Mouse (Mus musculus) right cerebral cortex, adult 2 months (tissue): ENCODE measurements around the gene Rangap1.

Source experiments
- DNase-seq, 2 experiments: peaks; one replicate each; pipeline ENCODE4 v3.0.0; 2021 to 2022; ENCODE audit warnings: low spot score in 2 of 2

The Rangap1 gene

DNA sequence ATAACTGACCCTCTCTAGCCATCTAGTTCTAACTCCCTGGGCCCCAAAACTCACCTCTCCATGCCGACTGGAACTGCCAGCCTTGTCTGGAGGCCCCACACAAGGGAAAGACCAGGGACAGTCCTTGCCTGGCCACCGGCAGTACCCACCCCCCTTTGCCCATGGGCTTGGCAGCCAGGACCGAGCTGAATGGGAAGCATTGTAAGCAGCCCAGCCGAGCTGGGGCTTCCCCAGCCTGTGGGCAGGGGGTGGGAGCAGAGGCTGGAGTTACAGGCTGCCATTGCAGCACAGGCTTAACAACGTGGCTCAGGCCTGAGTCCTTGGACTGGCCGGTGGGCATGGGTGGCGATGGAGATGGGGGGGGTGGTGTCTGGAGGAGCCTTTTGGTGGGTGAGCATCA, 48.2 kb downstream of the Rangap1 start, which contains the start of gene Chadl:
Chadl (minus strand) TSS at position 113 of the 400 bp plus-strand sequence.
- peak in 1 of 2 experiments; percentile 20 for DNase-seq

GRCm38 (mm10) chr15:81694891-81695290, 50.4 kb downstream of the Rangap1 start:
- no peak for DNase-seq

DNA sequence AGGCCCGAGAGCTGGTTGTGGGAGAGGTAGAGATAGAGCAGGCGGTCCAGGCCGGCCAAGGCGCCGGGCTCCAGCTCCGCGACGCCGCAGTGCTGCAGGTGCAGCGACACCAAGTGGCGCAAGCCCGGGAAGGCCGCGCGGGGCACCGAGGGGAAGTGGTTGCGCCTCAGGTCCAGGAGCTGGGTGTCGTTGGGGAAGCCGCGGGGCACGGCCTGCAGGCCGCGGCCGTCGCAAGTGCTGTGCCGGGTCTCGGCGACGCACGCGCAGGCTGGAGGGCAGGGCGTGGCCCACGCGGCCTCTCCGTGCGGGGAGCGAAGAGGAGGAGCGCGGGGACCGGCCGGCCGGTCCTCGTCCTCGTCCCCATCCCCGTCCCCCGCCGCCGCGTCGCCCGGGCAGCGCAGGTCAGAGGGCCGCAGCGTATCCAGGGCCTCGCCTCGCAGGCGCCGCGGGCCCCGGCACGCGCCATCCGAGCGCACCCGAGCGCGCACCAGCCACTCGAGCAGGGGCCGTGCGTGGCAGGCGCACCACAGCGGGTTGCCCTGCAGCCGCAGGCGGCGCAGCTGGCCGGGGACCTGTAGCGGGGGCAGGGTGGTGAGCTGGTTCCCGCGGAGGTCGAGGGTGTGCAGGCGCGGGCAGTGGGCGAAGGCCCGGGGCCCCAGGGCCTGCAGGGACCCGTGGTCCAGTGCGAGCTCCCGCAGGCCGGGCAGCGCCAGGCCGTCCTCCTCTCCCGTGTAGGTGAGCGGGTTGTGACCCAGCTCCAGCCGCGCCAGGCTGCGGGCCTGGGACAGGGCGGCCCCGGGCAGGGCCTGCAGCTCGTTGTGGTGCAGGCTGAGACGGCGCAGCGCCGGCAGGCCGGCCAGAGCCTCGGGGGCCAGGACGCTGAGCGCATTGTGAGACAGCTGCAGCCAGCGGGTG, 51.1 kb downstream of the Rangap1 start:
- DNase-seq = peak; percentile 71 to 72

- no peak for DNase-seq
Observed at GRCm38 (mm10) chr15:81693366-81693966, 51.9 kb downstream of the Rangap1 start.

DNA sequence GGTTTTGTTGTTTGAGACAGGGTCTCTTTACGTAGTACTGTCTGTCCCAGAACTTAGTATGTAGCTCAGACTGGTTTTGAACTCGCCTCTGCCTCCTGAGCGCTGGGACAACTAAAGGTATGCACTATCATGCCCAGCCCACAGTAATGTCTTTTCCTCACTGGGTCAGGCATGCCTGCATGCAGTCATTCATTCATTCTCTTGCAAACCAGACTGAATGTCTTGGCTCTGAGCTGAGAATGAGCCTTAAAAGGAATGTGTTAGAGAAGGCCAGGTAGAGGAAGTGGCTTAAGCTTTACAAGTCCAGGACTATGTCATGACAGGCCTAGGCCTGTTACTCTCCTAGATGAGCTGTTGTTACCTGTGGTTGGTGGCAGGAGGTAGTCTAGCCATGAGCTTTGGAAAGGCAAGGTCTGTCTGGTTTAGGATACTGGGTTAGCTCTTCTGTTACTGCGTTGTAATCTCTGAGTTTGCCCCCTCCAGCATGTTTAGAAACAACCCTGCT, 65.0 kb downstream of the Rangap1 start:
- no peak for DNase-seq

DNA sequence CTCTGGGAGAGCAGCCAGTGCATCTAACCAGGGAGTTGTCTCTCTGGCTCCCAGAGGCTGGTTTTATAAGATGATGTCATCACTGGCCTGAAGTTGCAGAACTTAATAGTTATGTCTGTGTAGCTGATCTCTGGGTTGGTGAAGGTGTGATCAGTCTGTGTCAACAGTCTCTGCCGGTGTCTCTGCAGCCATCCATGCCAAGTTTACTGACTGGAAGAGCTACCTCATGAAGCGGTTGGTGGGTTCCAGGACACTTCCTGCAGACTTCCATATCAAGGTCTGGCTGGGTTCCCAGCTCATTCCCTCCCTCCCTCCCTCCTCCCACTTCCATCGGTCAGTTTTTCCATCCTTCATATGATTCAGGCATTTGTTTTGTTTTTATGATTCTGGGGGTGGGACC, 68.7 kb downstream of the Rangap1 start:
- DNase-seq = no peak

DNA sequence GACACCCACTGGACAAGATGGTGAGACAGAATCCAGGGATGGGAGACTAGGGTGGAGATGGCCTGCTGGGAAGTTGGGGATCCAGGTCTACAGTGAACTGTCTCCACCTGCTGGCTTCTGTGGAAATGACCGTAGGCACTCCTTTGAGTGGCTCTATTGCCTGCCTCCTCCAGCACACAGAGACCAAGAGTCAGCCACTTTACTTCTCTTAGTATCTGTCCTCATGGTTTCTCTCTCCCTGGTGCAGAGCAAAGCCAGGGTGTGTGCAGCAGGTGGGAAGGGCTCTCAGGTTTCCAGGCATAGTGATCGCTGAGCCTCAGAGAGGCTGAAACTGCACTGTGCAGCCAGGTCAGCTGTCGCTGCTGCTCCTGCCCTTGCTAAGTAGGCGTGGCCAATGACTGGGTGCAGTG, 75.1 kb downstream of the Rangap1 start:
- peak; percentile 43 to 45 for DNase-seq

- DNase-seq = no peak
Observed at GRCm38 (mm10) chr15:81666957-81667356, 78.4 kb downstream of the Rangap1 start.

GRCm38 (mm10) chr15:81663697-81664561, 81.4 kb downstream of the Rangap1 start, which contains the start of gene L3mbtl2:
Gene L3mbtl2, plus strand, starts transcription at chr15:81663889.
- peak; percentile 92 for DNase-seq

GRCm38 (mm10) chr15:81663281-81663680, 82.0 kb downstream of the Rangap1 start:
- DNase-seq = no peak

- no peak for DNase-seq
Observed at GRCm38 (mm10) chr15:81661701-81662100, 83.6 kb downstream of the Rangap1 start.
